Comparison of ENCODE assay signal across 8 mouse cellular contexts in the genomic region with DNA sequence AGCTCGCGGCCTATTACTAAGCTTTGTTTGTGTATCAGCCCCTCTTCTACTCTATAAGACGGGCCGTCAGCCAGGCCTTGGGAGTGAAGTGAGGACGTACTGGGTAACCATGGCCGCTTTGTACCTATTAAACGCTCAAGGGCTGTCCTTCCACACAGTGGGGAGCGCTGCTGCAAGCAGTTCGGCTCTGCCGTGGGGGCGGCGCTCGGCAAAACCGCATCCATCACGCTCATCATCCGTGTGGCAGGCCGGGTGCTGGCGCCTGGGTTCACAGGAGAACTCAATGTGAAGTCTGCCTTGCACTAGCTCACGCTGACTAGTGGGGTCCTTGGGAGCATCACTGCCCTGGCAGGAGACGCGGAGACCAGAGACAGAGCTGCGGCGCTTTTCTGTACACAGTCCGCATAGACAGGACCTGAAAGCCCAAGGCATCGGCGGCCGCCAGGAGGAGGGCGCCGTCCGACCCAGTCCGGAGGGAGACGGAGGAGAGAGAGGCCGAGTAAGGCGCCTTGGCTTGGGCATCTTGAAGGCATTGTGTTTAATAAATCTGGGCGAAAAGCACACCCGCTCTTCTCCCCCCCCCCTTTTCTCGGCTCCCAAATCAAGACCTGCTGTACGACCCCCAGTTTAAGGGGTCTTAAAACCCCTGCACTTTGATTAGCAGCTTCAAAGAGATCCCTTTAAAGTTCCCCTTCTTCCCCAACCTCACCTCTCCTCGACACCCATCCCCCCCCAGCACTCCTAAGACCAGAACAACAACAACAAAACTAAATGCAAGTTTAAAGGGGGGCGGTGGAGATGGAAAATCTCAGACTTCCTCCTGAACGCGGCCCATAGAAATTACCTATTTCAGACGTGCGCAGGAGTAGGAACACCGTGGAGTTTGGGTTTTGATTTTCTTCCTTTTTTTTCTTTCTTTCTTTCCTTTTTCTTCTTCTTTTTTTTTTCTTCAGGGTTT. TPM values are rescaled to one million over a fixed set of nuclear protein-coding genes. Genes with fewer than 3 reads are reported as not detected.
DNase-seq lines count a peak whose midpoint lies in the region; ATAC-seq and TF ChIP-seq lines count a peak whose summit lies in the region.

No protein-coding gene starts in this region.

- TF ChIP-seq POLR2A in embryonic fibroblast, embryonic 13.5 days (IDR thresholded peaks at IDR 0.05; ENCODE audit: low read depth, low read length): peak; percentile 48; the same call in 1 of the 2 replicates
- peak; percentile 50 for TF ChIP-seq POLR2A in myocyte (IDR thresholded peaks at IDR 0.05; ENCODE audit: insufficient read length, low read depth)
- TF ChIP-seq POLR2A in thymus, adult 2 months (IDR thresholded peaks at IDR 0.05; ENCODE audit: control insufficient read depth, extremely low read depth, insufficient read depth, low read length, poor library complexity): no peak

- peak overlapping the region; percentile 1; the same call in 1 of the 2 replicates for H3K4me3 ChIP-seq in embryonic fibroblast, embryonic 13.5 days (ENCODE audit: insufficient read depth, low read length)
- peak overlapping the region; percentile 24 for H3K4me3 ChIP-seq in hindbrain, embryonic 13.5 days
- H3K4me3 ChIP-seq in limb, embryonic 13.5 days: peak overlapping the region; percentile 38
- H3K4me3 ChIP-seq in myocyte: peak overlapping the region; percentile 94
- peak overlapping the region; percentile 21 for H3K4me3 ChIP-seq in thymus, adult 2 months (ENCODE audit: control insufficient read depth, insufficient read depth, low read length)

- peak; percentile 56 for DNase-seq in kidney, adult 11 months
- DNase-seq in kidney, adult 9 months: no peak
- peak; percentile 75 for DNase-seq in adrenal gland, postnatal 25 days
- peak; percentile 60 for DNase-seq in thymus, adult 2 months

- H3K36me3 ChIP-seq in hindbrain, embryonic 13.5 days: no peaks in the 10 kb centered on the region
- H3K36me3 ChIP-seq in limb, embryonic 13.5 days: no peaks in the 10 kb centered on the region
- no peaks in the 10 kb centered on the region for H3K36me3 ChIP-seq in myocyte (ENCODE audit: control insufficient read depth, insufficient read depth)
- no peaks in the 10 kb centered on the region for H3K36me3 ChIP-seq in thymus, adult 2 months (ENCODE audit: control insufficient read depth, insufficient read depth, low read length)

- WGBS in hindbrain, embryonic 13.5 days: 1% methylated on average over 45 of the region's 45 CpGs
- WGBS in limb, embryonic 13.5 days: under 1% methylated on average over 45 of the region's 45 CpGs
- WGBS in thymus, adult 2 months: 1% methylated on average over 45 of the region's 45 CpGs

- H3K4me2 ChIP-seq in hindbrain, embryonic 13.5 days: peak overlapping the region; percentile 56
- peak overlapping the region; percentile 72 for H3K4me2 ChIP-seq in limb, embryonic 13.5 days (replicated peaks)
- peak overlapping the region; percentile 81 for H3K4me2 ChIP-seq in myocyte (ENCODE audit: low read depth)

- H3K27ac ChIP-seq in embryonic fibroblast, embryonic 13.5 days (ENCODE audit: insufficient read depth, low read length): peak overlapping the region; percentile 51
- peak overlapping the region; percentile 77 for H3K27ac ChIP-seq in hindbrain, embryonic 13.5 days
- H3K27ac ChIP-seq in limb, embryonic 13.5 days: peak overlapping the region; percentile 87
- H3K27ac ChIP-seq in thymus, adult 2 months (ENCODE audit: control insufficient read depth, insufficient read depth, low read length): no peak overlapping the region

- no peaks in the 10 kb centered on the region for H3K9me3 ChIP-seq in hindbrain, embryonic 13.5 days
- no peaks in the 10 kb centered on the region for H3K9me3 ChIP-seq in limb, embryonic 13.5 days

- ATAC-seq in hindbrain, embryonic 13.5 days (ENCODE audit: low FRiP score): 0 out of 2 replicates have a peak, but pooled peaks have one; percentile 12
- ATAC-seq in limb, embryonic 13.5 days (ENCODE audit: low FRiP score, low read depth): no peak

- TF ChIP-seq CTCF in embryonic fibroblast, embryonic 13.5 days (IDR thresholded peaks at IDR 0.05; ENCODE audit: borderline replicate concordance, insufficient read depth, low read length): no peak
- no peak for TF ChIP-seq CTCF in thymus, adult 2 months (IDR thresholded peaks at IDR 0.05; ENCODE audit: borderline replicate concordance, control insufficient read depth, extremely low read depth, insufficient read depth, low read length, poor library complexity)

- peaks cover 22% of the 10 kb centered on the region for H3K79me2 ChIP-seq in myocyte (ENCODE audit: control insufficient read depth, insufficient read depth)

- H3K9ac ChIP-seq in hindbrain, embryonic 13.5 days: peak overlapping the region; percentile 61
- peak overlapping the region; percentile 61 for H3K9ac ChIP-seq in limb, embryonic 13.5 days

- peaks cover 31% of the 10 kb centered on the region for H3K27me3 ChIP-seq in hindbrain, embryonic 13.5 days
- H3K27me3 ChIP-seq in limb, embryonic 13.5 days: peaks cover 16% of the 10 kb centered on the region
- H3K27me3 ChIP-seq in myocyte (ENCODE audit: control insufficient read depth, insufficient read depth, insufficient read length): no peaks in the 10 kb centered on the region
- peaks cover 4% of the 10 kb centered on the region; the same call in 1 of the 2 replicates for H3K27me3 ChIP-seq in thymus, adult 2 months (ENCODE audit: control insufficient read depth, insufficient read depth, low read length)

- no peak overlapping the region for H3ac ChIP-seq in myocyte (ENCODE audit: control insufficient read depth, insufficient read length)

- peaks cover 4% of the 10 kb centered on the region; the same call in 1 of the 2 replicates for H3K4me1 ChIP-seq in embryonic fibroblast, embryonic 13.5 days (ENCODE audit: control insufficient read depth, insufficient read depth, low read length)
- peaks cover 54% of the 10 kb centered on the region for H3K4me1 ChIP-seq in hindbrain, embryonic 13.5 days (replicated peaks)
- peaks cover 47% of the 10 kb centered on the region for H3K4me1 ChIP-seq in limb, embryonic 13.5 days
- H3K4me1 ChIP-seq in thymus, adult 2 months (replicated peaks; ENCODE audit: control insufficient read depth, insufficient read depth, low read length): peaks cover 17% of the 10 kb centered on the region

TF ChIP-seq in myocyte, 11 proteins besides CTCF, POLR2A, EP300 and RAD21:
- no peak for TF ChIP-seq MAX (IDR thresholded peaks at IDR 0.05; ENCODE audit: low read depth)
- peak in 1 of 3 experiments; percentile 13 for TF ChIP-seq MYOG (IDR thresholded peaks at IDR 0.05; ENCODE audit: control insufficient read depth in 1 of 3, insufficient read depth in 1 of 3, insufficient read length in 2 of 3, low read depth in 2 of 3)
- TF ChIP-seq POLR2AphosphoS2 (IDR thresholded peaks at IDR 0.05; ENCODE audit: insufficient read length, low read depth): no peak
- TF ChIP-seq MYOD1 (IDR thresholded peaks at IDR 0.05; ENCODE audit: control insufficient read depth in 1 of 3, insufficient read length in 2 of 3, low read depth in 2 of 3): peak in 1 of 3 experiments; percentile 26
TF ChIP-seq in myocyte: peak in this region for 2.

RNA-seq across cellular contexts. Expression of gene Tle3, which starts 2.6 kb away (rescaled TPM):
- total RNA-seq in adrenal gland, postnatal 25 days (2021): 137 and 157 TPM in 2 replicates
- 51.5 and 63.9 TPM in 2 replicates for polyA plus RNA-seq in embryonic fibroblast, embryonic 13.5 days (2011; ENCODE audit: insufficient read length, low read depth, missing spikeins)
- 31.0 and 32.3 TPM in 2 replicates for polyA plus RNA-seq in hindbrain, embryonic 13.5 days (2015; fragmentation: Nextera tagmentation; extraction: Ambion mirVana)
- 50.1 and 50.6 TPM in 2 replicates for polyA plus RNA-seq in limb, embryonic 13.5 days (2015; fragmentation: Nextera tagmentation; extraction: Ambion mirVana)
- 62.1 TPM for polyA plus RNA-seq in myocyte (2012; fragmentation: generic; extraction: Trizol)
- 205 and 254 TPM in 2 replicates for polyA plus RNA-seq in thymus, adult 2 months (2012; rRNA removed)

Comparison
In these comparisons a context has a peak if more than half of its experiments do, and no peak if none do; other contexts are left out.
1. H3K4me3 ChIP-seq: peak in every context shown above with its lines; median percentile 94 in myocyte; 38 in limb, embryonic 13.5 days; 24 in hindbrain, embryonic 13.5 days; 21 in thymus, adult 2 months; 1 in embryonic fibroblast, embryonic 13.5 days.